Mouse (Mus musculus) liver, adult 2 months (tissue): Measurements from ENCODE around the gene Usp53. TPM values are rescaled to one million over a fixed set of nuclear protein-coding genes. Genes with fewer than 3 reads are reported as not detected.

Experiments used
- DNase-seq: peaks from one replicate; pipeline ENCODE4 v3.0.0-alpha.2; 2011; ENCODE audit warnings: low read depth, low spot score; ENCODE audit errors: extremely low read depth
- H3K27ac ChIP-seq: fragments of 200-500 bp; replicated peaks from 2 replicates; pipeline ENCODE4 v1.5.1; 2012; ENCODE audit warnings: low read depth, mild to moderate bottlenecking, control low read depth, inconsistent platforms, low read length; ENCODE audit not compliant: insufficient read depth
- H3K27me3 ChIP-seq: fragments of 200-500 bp; 2 replicates; pipeline ENCODE4 v1.6.1; 2012; ENCODE audit warnings: mild to moderate bottlenecking, moderate library complexity, low read length, inconsistent platforms; ENCODE audit not compliant: control insufficient read depth, insufficient read depth
- H3K36me3 ChIP-seq: fragments of 200-500 bp; 2 replicates; pipeline ENCODE4 v1.6.1; 2012; ENCODE audit warnings: low read length, inconsistent platforms; ENCODE audit not compliant: control insufficient read depth, insufficient read depth
- H3K4me1 ChIP-seq: fragments of 200-500 bp; 2 replicates; pipeline ENCODE4 v1.6.1; 2011; ENCODE audit warnings: low read length; ENCODE audit not compliant: control insufficient read depth, insufficient read depth
- H3K4me3 ChIP-seq: fragments of 200-500 bp; 2 replicates; pipeline ENCODE4 v1.5.1; 2011; ENCODE audit warnings: low read depth, mild to moderate bottlenecking, control low read depth, low read length, moderate library complexity; ENCODE audit not compliant: insufficient read depth
- H3K79me2 ChIP-seq: fragments of 200-500 bp; 2 replicates; pipeline ENCODE4 v1.6.1; 2012; ENCODE audit warnings: inconsistent platforms, mild to moderate bottlenecking, low read length, moderate library complexity; ENCODE audit not compliant: control insufficient read depth, insufficient read depth
- H3K9ac ChIP-seq: fragments of 200-500 bp; 2 replicates; pipeline ENCODE4 v1.6.1; 2012; ENCODE audit warnings: low read depth, mild to moderate bottlenecking, control low read depth, inconsistent platforms, low read length
- CTCF ChIP-seq: fragments of 200-500 bp; IDR thresholded peaks from 2 replicates; pipeline ENCODE4 v1.5.1; 2011; ENCODE audit warnings: low read depth, low read length, control low read depth
- POLR2A ChIP-seq: fragments of 200-500 bp; IDR thresholded peaks from 2 replicates; pipeline ENCODE4 v1.6.1; 2011; ENCODE audit warnings: low read length, control low read depth; ENCODE audit not compliant: insufficient read depth; ENCODE audit errors: extremely low read depth
- WGBS: fragments of 180-500 bp; shearing (Covaris S2); methylation state at CpG from one replicate; pipeline ENCODE4 v1.1.7; 2018; 5-methylcytosine and 5-hydroxymethylcytosine counted together
- polyA plus RNA-seq: library from polyadenylated mRNA; depleted of rRNA; stranded (reverse); fragments of >200 nt; gene quantifications from 2 replicates; pipeline ENCODE4 v1.2.3, GENCODE M21; 2012
- total RNA-seq: library from RNA; depleted of rRNA; stranded (reverse); fragments of >200 nt; gene quantifications from 2 replicates; pipeline ENCODE4 v1.2.3, GENCODE M21; 2014

The Usp53 gene
- total and polyA plus RNA-seq, 2 experiments = 2.7 to 8.6 TPM

DNA sequence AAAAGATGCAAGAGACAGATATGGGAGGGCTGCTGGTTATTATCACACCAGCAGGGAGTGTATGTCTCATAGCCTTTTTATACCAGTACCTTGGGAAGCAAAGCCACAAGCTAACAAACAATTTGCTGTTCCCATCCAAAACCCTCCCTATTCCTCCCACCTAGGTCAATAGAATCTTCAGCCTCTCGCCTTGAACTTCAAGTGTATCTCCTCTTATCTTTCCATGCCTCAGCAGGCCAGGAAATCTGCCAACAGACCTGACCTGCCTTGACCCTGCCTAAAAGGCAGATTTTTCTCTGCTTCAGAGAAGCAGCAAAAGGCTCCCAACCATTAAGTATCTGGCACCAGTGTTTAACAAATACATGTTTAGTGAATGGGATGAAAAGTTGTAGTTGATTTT is 2.1 kb upstream of the Usp53 start:
- Histone ChIP-seq H3K4me1 (no peaks in the 10 kb centered on the region; the same call in 1 of the 2 replicates), H3K79me2 (no peaks in the 10 kb centered on the region; the same call in 1 of the 2 replicates), H3K27me3 (no peaks in the 10 kb centered on the region), H3K9ac (no peak overlapping the region), H3K4me3 (no peak overlapping the region), H3K36me3 (no peaks in the 10 kb centered on the region), H3K27ac (no peak overlapping the region)
- TF ChIP-seq CTCF (no peak), POLR2A (no peak)
- peak; percentile 35 for DNase-seq
- WGBS = 4% methylated on average over 1 of the region's 1 CpGs

DNA sequence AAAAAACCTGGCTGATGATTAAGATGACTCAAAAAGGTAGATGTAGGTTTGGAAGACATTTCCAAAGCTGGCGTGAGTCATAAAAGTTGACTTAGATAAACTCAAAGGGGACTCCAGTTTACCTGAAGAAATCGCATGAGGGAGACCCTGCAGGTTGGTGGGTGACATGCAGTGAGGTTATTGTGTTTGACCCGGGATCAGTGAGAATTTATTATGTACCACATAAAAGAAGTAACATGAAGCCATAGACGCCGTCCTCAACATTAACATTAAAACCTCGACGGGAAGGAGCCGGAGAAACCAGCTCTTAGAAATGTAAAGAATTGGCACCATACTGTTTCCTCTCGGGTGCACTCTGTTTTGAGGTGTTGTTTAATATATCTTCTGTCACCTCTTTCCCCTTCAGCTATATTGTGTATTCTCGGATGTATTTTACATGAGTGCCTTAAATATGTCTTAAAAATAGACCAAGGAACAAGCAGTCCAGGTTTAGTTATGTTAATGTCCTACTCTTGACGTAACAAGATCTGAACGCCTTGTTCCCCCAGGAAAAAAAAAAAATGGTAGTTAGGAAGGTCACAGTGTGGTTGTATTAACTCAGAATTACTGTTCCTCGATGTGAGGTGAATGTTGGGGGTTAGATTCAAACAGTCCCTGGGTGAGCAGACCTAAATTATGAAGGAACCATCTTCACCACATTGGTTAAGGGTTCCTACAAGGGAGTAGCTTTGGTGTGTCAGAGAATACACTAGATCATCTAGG is 1.1 kb upstream of the Usp53 start:
- TF ChIP-seq CTCF (no peak), POLR2A (no peak)
- no peak for DNase-seq
- Histone ChIP-seq H3K27ac (no peak overlapping the region), H3K79me2 (peaks cover 4% of the 10 kb centered on the region; the same call in 1 of the 2 replicates), H3K4me1 (no peaks in the 10 kb centered on the region; the same call in 1 of the 2 replicates), H3K4me3 (peak overlapping the region; percentile 29; the same call in 1 of the 2 replicates), H3K27me3 (no peaks in the 10 kb centered on the region), H3K9ac (no peak overlapping the region), H3K36me3 (no peaks in the 10 kb centered on the region)
- WGBS = 32% methylated on average over 13 of the region's 13 CpGs

DNA sequence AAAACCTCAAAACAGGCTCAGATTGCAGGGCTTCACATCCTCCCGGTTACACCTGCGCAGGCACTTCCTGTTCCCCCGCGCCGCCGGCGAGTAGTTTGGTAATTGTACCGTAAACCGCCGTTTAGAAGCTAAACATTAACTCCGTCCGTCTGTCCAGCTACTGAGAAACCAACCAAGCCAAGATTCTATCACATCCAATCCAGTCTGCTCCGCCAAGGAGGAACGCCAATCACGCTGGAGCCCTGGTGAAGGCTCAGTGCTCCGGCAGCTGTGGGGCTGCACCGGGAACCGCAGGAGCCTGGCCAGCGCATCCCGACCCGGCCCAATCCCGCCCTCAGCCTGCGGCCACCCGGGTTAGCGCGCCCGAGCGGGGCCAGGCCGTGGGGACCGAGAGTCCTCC is 461 bp downstream of the Usp53 start:
- peak; percentile 93 for DNase-seq
- under 1% methylated on average over 30 of the region's 30 CpGs for WGBS
- TF ChIP-seq CTCF (no peak), POLR2A (no peak)

DNA sequence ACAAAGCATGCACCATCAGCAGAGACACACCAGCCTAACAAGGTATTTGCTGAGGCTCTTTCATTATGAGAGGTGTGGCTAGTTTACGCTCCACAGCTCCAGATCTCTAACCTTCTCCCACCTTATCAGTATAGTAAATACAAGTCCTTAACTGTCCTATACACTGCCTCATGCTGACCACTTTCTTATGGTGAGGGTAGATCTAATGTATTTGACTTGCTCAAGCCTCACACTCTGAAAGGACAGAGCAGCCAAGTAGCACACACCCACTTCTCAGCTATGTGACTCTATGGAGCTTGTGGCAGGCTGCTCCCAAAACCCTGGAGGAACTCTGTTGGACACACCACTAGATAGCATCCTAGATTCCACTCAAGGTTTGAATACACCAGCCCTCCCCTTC is 8.3 kb downstream of the Usp53 start:
- H3K79me2 ChIP-seq = peaks cover 31% of the 10 kb centered on the region; the same call in 1 of the 2 replicates
- H3K4me1 ChIP-seq = peaks cover 1% of the 10 kb centered on the region; the same call in 1 of the 2 replicates
- 97% methylated on average over 1 of the region's 1 CpGs for WGBS
- H3K36me3 ChIP-seq = peaks cover 7% of the 10 kb centered on the region; the same call in 1 of the 2 replicates
- no peak for TF ChIP-seq POLR2A
- no peak for TF ChIP-seq CTCF
- no peak overlapping the region for H3K27ac ChIP-seq
- H3K9ac ChIP-seq = no peak overlapping the region
- no peak for DNase-seq
- H3K27me3 ChIP-seq = no peaks in the 10 kb centered on the region
- H3K4me3 ChIP-seq = no peak overlapping the region

More for the DNA sequence above, 461 bp downstream of the Usp53 start:
- Histone ChIP-seq H3K4me3 (peak overlapping the region; percentile 84), H3K4me1 (no peaks in the 10 kb centered on the region; the same call in 1 of the 2 replicates), H3K36me3 (peaks cover 3% of the 10 kb centered on the region; the same call in 1 of the 2 replicates), H3K27me3 (no peaks in the 10 kb centered on the region), H3K9ac (peak overlapping the region; percentile 77), H3K27ac (peak overlapping the region; percentile 87), H3K79me2 (peaks cover 11% of the 10 kb centered on the region; the same call in 1 of the 2 replicates)

DNA sequence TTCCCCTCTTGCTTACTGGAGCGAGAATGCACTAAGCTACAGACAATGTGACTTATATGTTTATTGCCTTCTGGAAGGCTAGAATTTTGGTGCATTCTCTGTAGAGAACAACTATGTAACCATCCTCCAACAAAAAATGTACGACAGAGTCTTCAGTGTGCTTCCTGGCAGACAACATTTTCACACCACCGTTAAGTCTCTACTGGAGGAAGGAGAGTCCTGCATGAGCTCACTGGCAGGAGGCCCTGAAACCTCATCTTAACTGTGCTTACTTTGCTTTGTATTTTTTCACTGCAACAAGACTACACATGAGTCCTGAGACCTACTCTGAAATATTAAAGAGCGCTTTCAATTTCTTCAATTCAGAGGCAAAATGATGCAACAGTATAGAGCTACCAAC is 8.9 kb downstream of the Usp53 start:
- DNase-seq = no peak
- H3K27me3 ChIP-seq = no peaks in the 10 kb centered on the region
- TF ChIP-seq CTCF = no peak
- no peak for TF ChIP-seq POLR2A
- peaks cover 1% of the 10 kb centered on the region; the same call in 1 of the 2 replicates for H3K4me1 ChIP-seq
- H3K27ac ChIP-seq = no peak overlapping the region
- H3K9ac ChIP-seq = no peak overlapping the region
- H3K79me2 ChIP-seq = peaks cover 27% of the 10 kb centered on the region; the same call in 1 of the 2 replicates
- H3K36me3 ChIP-seq = peaks cover 7% of the 10 kb centered on the region; the same call in 1 of the 2 replicates
- 86% methylated on average over 4 of the region's 4 CpGs for WGBS
- H3K4me3 ChIP-seq = no peak overlapping the region
